Mouse (Mus musculus) frontal cortex, adult (tissue): ENCODE measurements around the gene Spa17.
A peak's percentile ranks its signal among the peaks of the same experiment; 100 is the strongest.

Experiments used
- ATAC-seq: cut with Nextera tagmentation; 2 replicates; pipeline ENCODE4 v1.9.2; 2017; ENCODE audit warnings: mild to moderate bottlenecking, moderate library complexity, mixed read lengths; ENCODE audit not compliant: low TSS enrichment

Spa17 gene

DNA sequence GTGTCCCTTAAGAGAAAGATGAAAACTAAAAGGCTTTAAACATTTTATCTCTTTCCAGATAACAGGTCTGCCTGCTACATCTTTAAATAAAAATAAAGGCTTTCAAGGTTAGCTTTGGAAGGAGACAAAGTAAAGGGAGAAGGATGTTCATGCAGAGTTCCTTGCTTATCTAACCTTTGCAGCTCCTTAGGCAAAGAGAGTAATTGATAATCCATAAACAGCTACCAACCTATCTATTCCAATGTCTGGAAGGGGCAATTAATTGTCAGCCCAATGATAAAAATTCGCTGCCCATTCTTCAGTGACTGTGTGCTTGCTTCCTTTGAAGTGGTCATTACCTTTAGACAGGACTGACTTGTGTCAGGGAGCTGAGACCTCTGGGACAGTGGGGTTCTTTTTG lies 49.7 kb downstream of the Spa17 start:
- ATAC-seq = no peak

DNA sequence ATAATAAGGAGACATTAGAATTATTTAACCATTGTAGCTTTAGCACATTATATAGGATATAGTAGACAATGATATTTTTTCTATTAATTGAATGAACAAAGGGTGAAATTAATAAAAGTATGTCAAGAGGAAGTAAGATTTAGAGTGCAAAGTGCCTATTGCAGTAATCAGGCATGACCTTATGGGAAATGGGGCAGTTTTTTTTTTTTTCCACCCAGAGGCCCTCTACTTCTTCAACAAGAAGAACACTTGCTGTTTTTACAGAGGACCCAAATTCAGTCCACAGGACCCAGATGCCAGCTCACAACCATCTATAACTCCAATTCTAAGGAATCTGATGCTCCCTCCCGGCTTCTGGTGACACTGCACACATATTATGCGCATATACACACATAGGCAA lies 52.9 kb downstream of the Spa17 start:
- no peak for ATAC-seq

- peak; percentile 7; the same call in 1 of the 2 replicates for ATAC-seq
Observed at GRCm38 (mm10) chr9:37556366-37556765, 57.2 kb downstream of the Spa17 start.

GRCm38 (mm10) chr9:37554838-37555748 lies 58.4 kb downstream of the Spa17 start, which contains the start of gene Siae:
Gene Siae, plus strand, starts transcription at chr9:37555698.
- ATAC-seq = peak; percentile 38

DNA sequence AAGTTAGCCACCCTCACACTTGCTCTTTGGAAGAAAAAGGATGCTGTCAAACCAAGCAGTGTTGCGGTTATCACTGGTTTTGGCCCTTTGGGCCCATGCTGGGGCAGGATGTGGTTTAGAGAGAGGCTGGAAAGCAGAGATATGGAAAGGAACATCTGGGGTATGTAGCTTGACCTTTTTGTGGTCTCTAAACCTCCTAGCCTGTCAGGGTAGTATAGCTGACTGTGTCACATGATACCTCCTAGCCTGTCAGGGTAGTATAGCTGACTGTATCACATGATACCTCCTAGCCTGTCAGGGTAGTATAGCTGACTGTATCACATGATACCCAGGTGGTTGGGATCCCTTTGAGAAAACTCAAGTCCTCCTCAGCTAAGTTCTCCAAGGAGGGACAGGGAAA lies 59.2 kb downstream of the Spa17 start:
- ATAC-seq = no peak
